In the genomic region with DNA sequence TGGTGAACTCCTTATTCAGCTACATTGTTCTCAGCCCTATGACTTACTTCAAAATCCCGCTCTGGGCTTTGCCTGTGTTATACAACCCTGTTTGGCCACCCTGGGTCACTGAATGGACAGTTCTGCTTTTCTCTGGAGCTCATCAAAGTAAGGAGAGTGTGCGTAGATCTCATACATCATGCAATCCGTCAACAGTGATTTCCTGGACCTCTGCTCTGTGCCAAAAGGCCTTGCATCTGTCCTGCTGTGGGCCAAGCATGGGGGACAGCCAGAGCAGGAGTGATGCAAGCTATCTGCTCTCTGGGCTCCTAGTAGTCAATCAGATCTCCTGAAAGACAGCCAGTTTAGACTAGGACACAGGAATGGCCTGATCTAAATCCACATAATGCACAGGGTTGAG, we compare ENCODE assay signal across 22 mouse cellular contexts. TPM values are rescaled to one million over a fixed set of nuclear protein-coding genes. Genes with fewer than 3 reads are reported as not detected.
"Had no signal": no experiment of that assay in that cellular context is flagged by ENCODE, and none has a peak within 500 bp of the region (broad histone marks: within the 10 kb centered on the region; RNA-seq: fewer than 3 reads in every experiment).

No protein-coding gene starts in this region.

- H3K4me2 ChIP-seq: midbrain, embryonic 13.5 days; neural tube, embryonic 15.5 days had no signal

- ATAC-seq: intestine, embryonic 16.5 days; lung, postnatal 0 days; midbrain, embryonic 13.5 days had no signal

- H3K9ac ChIP-seq: liver, embryonic 14.5 days; midbrain, embryonic 13.5 days; neural tube, embryonic 15.5 days had no signal

- H3K36me3 ChIP-seq: limb, embryonic 10.5 days; midbrain, embryonic 13.5 days; neural tube, embryonic 15.5 days had no signal

- H3K27ac ChIP-seq: layer of hippocampus, adult 2 months; left cerebral cortex, adult 2 months; limb, embryonic 10.5 days; liver, embryonic 14.5 days; midbrain, embryonic 13.5 days; neural tube, embryonic 15.5 days had no signal

- H3K4me3 ChIP-seq: layer of hippocampus, adult 2 months; left cerebral cortex, adult 2 months; limb, embryonic 10.5 days; midbrain, embryonic 13.5 days; myocyte; neural tube, embryonic 15.5 days had no signal

- H3K9me3 ChIP-seq: limb, embryonic 10.5 days; midbrain, embryonic 13.5 days; neural tube, embryonic 15.5 days had no signal

- H3K4me1 ChIP-seq: midbrain, embryonic 13.5 days had no signal

- DNase-seq: kidney, adult 2 months; kidney, postnatal 36 days; lung, adult 2 months; lung, postnatal 36 days; right cerebral cortex, adult 18-20 months; right cerebral cortex, postnatal 25 days; thymus, adult 2 months; thymus, postnatal 25 days had no signal

- H3K27me3 ChIP-seq: midbrain, embryonic 13.5 days; neural tube, embryonic 15.5 days had no signal

RNA-seq across cellular contexts. Expression of gene Dmbt1, which starts 46.1 kb away (rescaled TPM):
- total RNA-seq: layer of hippocampus, adult 2 months; layer of hippocampus, postnatal 10 days; left cerebral cortex, adult 2 months; left cerebral cortex, postnatal 14 days; megakaryocyte progenitor cell, adult 5-6 weeks had no signal
- polyA plus RNA-seq: kidney, embryonic 16.5 days; limb, embryonic 10.5 days; liver, embryonic 14.5 days; lung, postnatal 0 days; midbrain, embryonic 13.5 days; myocyte; neural tube, embryonic 11.5 days; neural tube, embryonic 15.5 days had no signal
